Mouse (Mus musculus) midbrain, postnatal 0 days (tissue): ENCODE results near the gene Ms4a18. TPM values are rescaled to one million over a fixed set of nuclear protein-coding genes. Genes with fewer than 3 reads are reported as not detected.

Source experiments
- ATAC-seq: fragments of 200-750 bp; cut with Nextera tagmentation; 2 replicates; pipeline ENCODE4 v1.8.0; 2017; ENCODE audit warnings: moderate number of reproducible peaks, mild to moderate bottlenecking, moderate TSS enrichment, moderate library complexity; ENCODE audit not compliant: low FRiP score
- DNase-seq: peaks from one replicate; pipeline ENCODE4 v3.0.0-alpha.2; 2015; ENCODE audit warnings: low spot score
- H3K27ac ChIP-seq: fragments of 300-500 bp; sonication (generic); 2 replicates; pipeline ENCODE4 v1.5.1; 2014; ENCODE audit warnings: low read depth, mild to moderate bottlenecking, low read length, mixed read lengths
- H3K27me3 ChIP-seq: fragments of 300-500 bp; sonication (generic); 2 replicates; pipeline ENCODE4 v1.6.1; 2014; ENCODE audit warnings: low read length, control low read depth, mixed read lengths; ENCODE audit not compliant: insufficient read depth
- H3K36me3 ChIP-seq: fragments of 300-500 bp; sonication (generic); 2 replicates; pipeline ENCODE4 v1.6.1; 2014; ENCODE audit warnings: low read length, control low read depth, mixed read lengths; ENCODE audit not compliant: insufficient read depth
- H3K4me1 ChIP-seq: fragments of 300-500 bp; sonication (generic); 2 replicates; pipeline ENCODE4 v1.6.1; 2014; ENCODE audit warnings: mild to moderate bottlenecking, control low read depth, antibody characterized with exemption, low read length, mixed read lengths; ENCODE audit not compliant: insufficient read depth
- H3K4me2 ChIP-seq: fragments of 300-500 bp; sonication (generic); 2 replicates; pipeline ENCODE4 v1.6.1; 2014; ENCODE audit warnings: low read depth, mild to moderate bottlenecking, low read length, mixed read lengths; ENCODE audit not compliant: poor library complexity, severe bottlenecking
- H3K4me3 ChIP-seq: fragments of 300-500 bp; sonication (generic); 2 replicates; pipeline ENCODE4 v1.5.1; 2014; ENCODE audit warnings: low read depth, mild to moderate bottlenecking, low read length, moderate library complexity
- H3K9ac ChIP-seq: fragments of 300-500 bp; sonication (generic); replicated peaks from 2 replicates; pipeline ENCODE4 v1.6.1; 2014; ENCODE audit warnings: mild to moderate bottlenecking, low read length, moderate library complexity, mixed read lengths; ENCODE audit not compliant: poor library complexity, severe bottlenecking
- H3K9me3 ChIP-seq: fragments of 300-500 bp; sonication (generic); 2 replicates; pipeline ENCODE4 v1.6.1; 2016; ENCODE audit warnings: low read length, control low read depth
- CTCF ChIP-seq: IDR thresholded peaks from 2 replicates; pipeline ENCODE4 v1.5.1; 2016; ENCODE audit warnings: antibody characterized with exemption, mild to moderate bottlenecking
- WGBS: fragments of 180-500 bp; shearing (Covaris S2); extraction: QIAGEN DNeasy Blood & Tissue Kit; methylation state at CpG from one replicate; pipeline ENCODE4 v1.1.7; 2014; 5-methylcytosine and 5-hydroxymethylcytosine counted together
- polyA plus RNA-seq: library from polyadenylated mRNA; unstranded; fragments of >200 nt; fragmentation: Nextera tagmentation; extraction: Ambion mirVana; gene quantifications from 2 replicates; pipeline ENCODE4 v1.2.1, GENCODE M21; 2015
- total RNA-seq: library from RNA; depleted of rRNA; stranded (reverse); fragments of >200 nt; gene quantifications from 2 replicates; pipeline ENCODE4 v1.2.3, GENCODE M21; 2014

Ms4a18 gene
- total and polyA plus RNA-seq, 2 experiments from 2014 or later = not detected

GRCm38 (mm10) chr19:10972660-10973059, 45.2 kb downstream of the Ms4a18 start:
- TF ChIP-seq CTCF = no peak
- no peak overlapping the region for H3K27ac ChIP-seq
- no peaks in the 10 kb centered on the region for H3K27me3 ChIP-seq
- no peak overlapping the region for H3K9ac ChIP-seq
- H3K4me1 ChIP-seq = no peaks in the 10 kb centered on the region
- DNase-seq (no peak), ATAC-seq (no peak)
- H3K4me3 ChIP-seq = no peak overlapping the region
- H3K9me3 ChIP-seq = no peaks in the 10 kb centered on the region
- H3K4me2 ChIP-seq = no peak overlapping the region
- WGBS = 13% methylated on average over 3 of the region's 3 CpGs
- H3K36me3 ChIP-seq = no peaks in the 10 kb centered on the region

- H3K9me3 ChIP-seq = no peaks in the 10 kb centered on the region
- no peak for TF ChIP-seq CTCF
- no peak for DNase-seq
- H3K9ac ChIP-seq = no peak overlapping the region
- H3K4me3 ChIP-seq = no peak overlapping the region
- no peaks in the 10 kb centered on the region for H3K36me3 ChIP-seq
- no peak overlapping the region for H3K4me2 ChIP-seq
- no peaks in the 10 kb centered on the region; the same call in 1 of the 2 replicates for H3K27me3 ChIP-seq
- H3K4me1 ChIP-seq = no peaks in the 10 kb centered on the region
- no peak overlapping the region for H3K27ac ChIP-seq
- no peak for ATAC-seq
- WGBS = 78% methylated on average over 3 of the region's 3 CpGs
These were observed 47.4 kb downstream of the Ms4a18 start for GRCm38 (mm10) chr19:10970457-10970856.

GRCm38 (mm10) chr19:10968578-10968977, 49.3 kb downstream of the Ms4a18 start:
- Histone ChIP-seq H3K4me1 (no peaks in the 10 kb centered on the region), H3K9me3 (no peaks in the 10 kb centered on the region), H3K4me3 (no peak overlapping the region), H3K27me3 (no peaks in the 10 kb centered on the region; the same call in 1 of the 2 replicates), H3K9ac (no peak overlapping the region), H3K4me2 (no peak overlapping the region), H3K27ac (no peak overlapping the region), H3K36me3 (no peaks in the 10 kb centered on the region)
- no peak for DNase-seq
- ATAC-seq = no peak
- WGBS = 89% methylated on average over 7 of the region's 7 CpGs
- TF ChIP-seq CTCF = no peak

GRCm38 (mm10) chr19:10965721-10966120, 52.1 kb downstream of the Ms4a18 start:
- ATAC-seq (no peak), DNase-seq (no peak)
- Histone ChIP-seq H3K27me3 (no peaks in the 10 kb centered on the region; the same call in 1 of the 2 replicates), H3K4me3 (no peak overlapping the region), H3K4me2 (no peak overlapping the region), H3K9me3 (no peaks in the 10 kb centered on the region), H3K27ac (no peak overlapping the region), H3K4me1 (no peaks in the 10 kb centered on the region), H3K36me3 (no peaks in the 10 kb centered on the region), H3K9ac (no peak overlapping the region)
- TF ChIP-seq CTCF = no peak
- 89% methylated on average over 7 of the region's 7 CpGs for WGBS

DNA sequence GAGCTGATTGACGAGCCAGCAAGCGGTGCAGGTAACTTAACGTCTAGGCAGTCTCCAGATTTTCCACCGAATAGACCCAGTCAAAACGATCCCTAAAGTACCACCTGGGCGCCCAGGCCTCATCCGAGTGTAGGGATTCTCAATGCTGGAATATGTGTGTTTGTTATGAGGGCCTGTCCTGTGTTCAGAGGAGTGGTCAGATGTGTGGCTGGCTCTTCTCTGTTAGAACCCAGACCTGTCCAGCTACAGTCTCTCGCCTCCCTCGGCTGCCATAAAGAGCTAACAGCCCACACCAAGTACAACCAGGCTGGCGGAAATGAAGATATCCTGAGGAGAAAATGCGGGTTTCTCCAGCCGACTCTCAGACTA, 57.9 kb downstream of the Ms4a18 start:
- ATAC-seq (no peak; the same call in 1 of the 2 replicates), DNase-seq (no peak)
- Histone ChIP-seq H3K4me2 (no peak overlapping the region), H3K4me1 (no peaks in the 10 kb centered on the region), H3K9me3 (no peaks in the 10 kb centered on the region), H3K27ac (no peak overlapping the region), H3K27me3 (no peaks in the 10 kb centered on the region), H3K4me3 (no peak overlapping the region), H3K9ac (peak overlapping the region; percentile 51; the same call in 1 of the 2 replicates), H3K36me3 (no peaks in the 10 kb centered on the region)
- TF ChIP-seq CTCF = no peak
- 28% methylated on average over 12 of the region's 12 CpGs for WGBS

DNA sequence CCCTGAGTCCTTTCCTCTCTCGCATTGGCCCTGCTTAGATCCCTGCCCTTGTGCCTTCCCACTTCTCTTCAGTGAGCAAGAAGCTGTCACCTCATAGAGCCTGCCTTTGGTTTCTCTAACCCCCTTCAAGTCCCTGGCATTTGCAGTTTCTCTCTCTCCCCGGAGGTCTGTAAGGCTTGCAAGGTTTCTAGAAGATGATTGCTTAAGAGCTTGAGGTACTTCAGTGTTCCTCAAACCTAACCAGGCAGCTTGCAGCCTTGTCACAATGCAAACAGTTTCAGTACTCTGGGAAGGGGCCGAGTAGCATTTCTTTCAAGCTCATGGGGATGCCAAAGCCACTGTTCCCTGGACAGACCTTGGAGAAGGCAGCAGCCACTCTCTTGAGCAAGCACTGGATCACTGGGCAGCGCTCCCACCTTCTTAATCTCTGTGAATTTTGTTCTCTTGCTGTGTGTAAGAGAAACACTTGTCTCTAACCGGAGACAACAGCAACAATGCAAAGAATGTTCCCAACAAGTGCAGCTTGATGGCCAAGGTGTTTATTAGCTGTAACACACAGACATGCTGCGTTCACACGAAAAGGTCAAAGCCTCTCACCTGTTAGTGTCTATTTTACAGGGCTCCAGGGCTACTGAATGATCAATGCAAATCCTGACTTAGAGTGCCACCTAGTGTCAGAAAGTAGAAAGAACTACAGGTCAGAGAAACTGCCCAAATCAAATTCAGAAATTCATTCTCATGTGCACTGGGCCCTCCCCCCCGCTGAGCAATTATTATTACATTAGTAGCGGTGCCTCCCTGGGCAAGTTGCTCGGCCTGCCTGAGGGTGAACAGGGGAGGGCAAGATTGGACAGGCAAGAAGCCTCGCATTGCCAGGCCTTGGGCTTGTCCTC, 58.5 kb downstream of the Ms4a18 start:
- Histone ChIP-seq H3K4me2 (no peak overlapping the region), H3K36me3 (no peaks in the 10 kb centered on the region), H3K4me3 (no peak overlapping the region), H3K9ac (peak overlapping the region; percentile 51; the same call in 1 of the 2 replicates), H3K4me1 (no peaks in the 10 kb centered on the region), H3K27me3 (no peaks in the 10 kb centered on the region), H3K27ac (no peak overlapping the region), H3K9me3 (no peaks in the 10 kb centered on the region)
- WGBS = 32% methylated on average over 11 of the region's 11 CpGs
- peak; percentile 91 for TF ChIP-seq CTCF
- ATAC-seq (peak; percentile 76), DNase-seq (peak; percentile 81)
